Mouse (Mus musculus) heart, postnatal 25 days (tissue): ENCODE data around the gene Cenpk. TPM values are rescaled to one million over a fixed set of nuclear protein-coding genes. Genes with fewer than 3 reads are reported as not detected.

ENCODE experiments used
- total RNA-seq, 2 experiments: library from RNA; stranded (reverse); gene quantifications; 2 replicates each; pipeline ENCODE4 v1.2.3; 2021

Cenpk gene
- total RNA-seq, 2 experiments from 2014 or later = 0.22 to 0.57 TPM

Other genes starting within 250 kb of the Cenpk start
- 10 to 100 TPM; 11.2 to 11.6 TPM for gene Nln, start 119.0 kb upstream of the Cenpk start, total RNA-seq
- 1 to 10 TPM in 1 of 2 experiments, under 1 TPM in 1; 0.75 to 1.6 TPM for gene Sgtb, start 118.9 kb upstream of the Cenpk start, total RNA-seq
- 10 to 100 TPM; 32.4 to 34.0 TPM for gene Trappc13, start 50.1 kb upstream of the Cenpk start, total RNA-seq
- gene Trim23, start 49.8 kb upstream of the Cenpk start, total RNA-seq = 10 to 100 TPM; 19.5 to 22.2 TPM
- 1 to 10 TPM; 5.9 to 6.1 TPM for gene Ppwd1, start 232 bp downstream of the Cenpk start, total RNA-seq
- gene Adamts6, start 59.2 kb downstream of the Cenpk start, total RNA-seq = 1 to 10 TPM; 3.5 to 3.8 TPM